Mouse (Mus musculus) midbrain, embryonic 15.5 days (tissue): Measurements from ENCODE around the gene Ccdc167. TPM values are rescaled to one million over a fixed set of nuclear protein-coding genes. Genes with fewer than 3 reads are reported as not detected.

Experiments used
- ATAC-seq: fragments of 200-750 bp; cut with Nextera tagmentation; replicated peaks from 2 replicates; pipeline ENCODE4 v1.8.0; 2017; ENCODE audit warnings: moderate TSS enrichment
- H3K27ac ChIP-seq: fragments of 300-500 bp; sonication (generic); 2 replicates; pipeline ENCODE4 v1.5.1; 2015; ENCODE audit warnings: mild to moderate bottlenecking, inconsistent platforms
- H3K27me3 ChIP-seq: fragments of 300-500 bp; sonication (generic); replicated peaks from 2 replicates; pipeline ENCODE4 v1.6.1; 2015; ENCODE audit warnings: inconsistent platforms
- H3K36me3 ChIP-seq: fragments of 300-500 bp; sonication (generic); replicated peaks from 2 replicates; pipeline ENCODE4 v1.6.1; 2015; ENCODE audit warnings: inconsistent platforms
- H3K4me1 ChIP-seq: fragments of 300-500 bp; sonication (generic); 2 replicates; pipeline ENCODE4 v1.6.1; 2015; ENCODE audit warnings: inconsistent platforms
- H3K4me2 ChIP-seq: fragments of 300-500 bp; sonication (generic); 2 replicates; pipeline ENCODE4 v1.6.1; 2015; ENCODE audit warnings: inconsistent platforms, mild to moderate bottlenecking, moderate library complexity
- H3K4me3 ChIP-seq: fragments of 300-500 bp; sonication (generic); 2 replicates; pipeline ENCODE4 v1.5.1; 2015; ENCODE audit warnings: mild to moderate bottlenecking, inconsistent platforms
- H3K9ac ChIP-seq: fragments of 300-500 bp; sonication (generic); 2 replicates; pipeline ENCODE4 v1.6.1; 2015; ENCODE audit warnings: mild to moderate bottlenecking, inconsistent platforms
- H3K9me3 ChIP-seq: fragments of 300-500 bp; sonication (generic); 2 replicates; pipeline ENCODE4 v1.6.1; 2016; ENCODE audit warnings: inconsistent platforms
- WGBS: fragments of 180-500 bp; shearing (Covaris S2); methylation state at CpG from one replicate; pipeline ENCODE4 v1.1.7; 2015; ENCODE audit warnings: mixed read lengths; 5-methylcytosine and 5-hydroxymethylcytosine counted together
- polyA plus RNA-seq: library from polyadenylated mRNA; unstranded; fragments of >200 nt; fragmentation: Nextera tagmentation; extraction: Ambion mirVana; gene quantifications from 2 replicates; pipeline ENCODE4 v1.2.1, GENCODE M21; 2015

The Ccdc167 gene
- polyA plus RNA-seq, 1 experiment from 2014 or later = 10.4 TPM

DNA sequence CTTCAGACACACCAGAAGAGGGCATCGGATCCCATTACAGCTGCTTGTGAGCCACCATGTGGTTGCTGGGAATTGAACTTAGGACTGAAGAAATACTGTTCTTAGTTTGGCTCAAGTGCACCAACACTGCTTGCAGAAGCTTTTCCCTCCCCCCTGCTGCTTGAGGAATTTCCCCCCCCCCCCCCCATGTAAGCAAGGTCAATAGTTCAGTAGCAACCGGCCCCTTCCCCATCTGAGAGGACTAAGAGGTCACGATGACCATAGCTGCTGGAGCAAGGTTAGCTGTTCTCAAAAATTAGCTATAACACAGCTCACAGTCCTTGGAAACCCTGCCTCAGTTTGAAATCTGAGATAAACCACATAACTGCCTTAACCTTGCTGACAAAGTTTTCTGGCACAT lies 74.6 kb downstream of the Ccdc167 start:
- no peak for ATAC-seq
- no peaks in the 10 kb centered on the region for H3K4me1 ChIP-seq
- no peak overlapping the region for H3K4me3 ChIP-seq
- H3K9ac ChIP-seq = no peak overlapping the region
- no peaks in the 10 kb centered on the region for H3K27me3 ChIP-seq
- H3K4me2 ChIP-seq = no peak overlapping the region
- no peak overlapping the region for H3K27ac ChIP-seq
- peaks cover 19% of the 10 kb centered on the region for H3K36me3 ChIP-seq
- WGBS = 64% methylated on average over 3 of the region's 3 CpGs
- no peaks in the 10 kb centered on the region for H3K9me3 ChIP-seq

DNA sequence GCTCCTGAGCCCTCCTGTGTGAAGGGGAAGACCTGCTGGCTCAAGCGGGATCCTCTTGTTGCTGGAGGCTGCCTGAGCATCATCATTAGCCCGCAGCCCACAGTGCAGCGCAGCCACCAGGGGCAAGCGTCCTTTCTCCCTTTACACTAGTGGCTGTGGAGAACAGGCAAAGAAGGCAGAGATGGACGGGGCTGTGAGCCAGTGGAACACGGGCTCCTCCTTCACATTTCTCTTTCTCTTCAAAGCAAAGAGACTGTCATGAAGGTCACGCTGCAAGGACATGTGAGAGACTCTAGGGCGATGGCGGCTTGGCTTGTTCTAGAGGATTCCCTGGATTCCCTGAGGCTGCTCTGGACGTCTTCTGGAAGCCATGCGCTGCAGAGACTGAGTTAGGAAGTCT lies 75.9 kb downstream of the Ccdc167 start:
- H3K27me3 ChIP-seq = no peaks in the 10 kb centered on the region
- no peaks in the 10 kb centered on the region for H3K4me1 ChIP-seq
- H3K9me3 ChIP-seq = no peaks in the 10 kb centered on the region
- no peak overlapping the region for H3K4me2 ChIP-seq
- H3K36me3 ChIP-seq = peaks cover 28% of the 10 kb centered on the region
- H3K4me3 ChIP-seq = no peak overlapping the region
- H3K27ac ChIP-seq = no peak overlapping the region
- ATAC-seq = no peak
- H3K9ac ChIP-seq = no peak overlapping the region
- WGBS = 93% methylated on average over 11 of the region's 11 CpGs

DNA sequence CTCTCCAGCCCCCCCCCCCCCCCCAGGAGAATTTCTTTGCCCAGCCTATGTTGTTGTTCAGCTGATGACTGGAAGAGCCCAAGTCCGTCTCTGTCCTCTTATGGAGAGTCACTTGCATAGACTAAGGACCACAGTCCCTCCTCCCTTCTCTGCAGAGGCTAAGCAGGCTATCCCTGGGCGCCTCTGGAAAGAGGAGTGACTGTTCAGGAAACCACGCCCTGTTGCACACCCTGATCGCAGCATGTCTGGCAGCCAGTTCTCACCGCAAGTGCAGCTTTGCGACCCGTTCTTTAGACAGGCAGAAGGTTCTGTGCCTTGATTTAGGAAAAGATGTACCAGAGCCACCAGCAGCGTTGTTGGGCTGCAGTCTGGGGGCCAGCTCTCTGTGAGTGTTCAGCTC lies 78.9 kb downstream of the Ccdc167 start:
- no peaks in the 10 kb centered on the region for H3K4me1 ChIP-seq
- 90% methylated on average over 8 of the region's 8 CpGs for WGBS
- H3K4me2 ChIP-seq = no peak overlapping the region
- ATAC-seq = no peak
- H3K9me3 ChIP-seq = no peaks in the 10 kb centered on the region
- no peaks in the 10 kb centered on the region for H3K27me3 ChIP-seq
- no peak overlapping the region for H3K4me3 ChIP-seq
- H3K27ac ChIP-seq = no peak overlapping the region
- H3K9ac ChIP-seq = no peak overlapping the region
- peaks cover 43% of the 10 kb centered on the region for H3K36me3 ChIP-seq

DNA sequence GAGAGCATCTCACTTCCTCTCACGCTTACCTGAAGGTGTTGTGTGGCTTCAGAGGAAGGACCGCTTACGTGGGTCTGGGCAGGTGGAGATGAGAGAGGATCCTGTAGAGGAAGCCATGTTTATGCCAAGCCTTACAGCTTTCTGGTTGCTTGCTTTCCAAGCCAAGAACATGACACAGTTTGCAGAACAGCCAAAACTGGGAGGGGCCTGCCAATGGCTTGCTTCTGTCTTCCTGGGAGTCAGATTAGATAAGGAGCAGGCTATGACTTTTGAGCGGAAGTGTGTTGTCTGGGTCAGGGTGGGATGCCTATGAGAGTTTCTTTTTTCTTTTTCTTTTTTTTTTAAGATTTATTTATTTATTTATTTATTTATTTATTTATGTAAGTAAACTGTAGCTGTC lies 79.5 kb downstream of the Ccdc167 start:
- H3K4me1 ChIP-seq = no peaks in the 10 kb centered on the region
- H3K27me3 ChIP-seq = no peaks in the 10 kb centered on the region
- no peak for ATAC-seq
- no peak overlapping the region for H3K4me3 ChIP-seq
- H3K9me3 ChIP-seq = no peaks in the 10 kb centered on the region
- peaks cover 43% of the 10 kb centered on the region for H3K36me3 ChIP-seq
- 97% methylated on average over 4 of the region's 4 CpGs for WGBS
- H3K9ac ChIP-seq = no peak overlapping the region
- H3K27ac ChIP-seq = no peak overlapping the region
- no peak overlapping the region for H3K4me2 ChIP-seq

Other genes starting within 250 kb of the Ccdc167 start
- gene Pim1, start 226.3 kb downstream of the Ccdc167 start, polyA plus RNA-seq = 10.3 and 10.9 TPM in 2 replicates
- gene Gm17657, start 167.4 kb downstream of the Ccdc167 start, polyA plus RNA-seq = not detected in 2 replicates
- 29.9 and 31.0 TPM in 2 replicates for gene Tbc1d22b, start 167.3 kb downstream of the Ccdc167 start, polyA plus RNA-seq
- 1.5 and 1.7 TPM in 2 replicates for gene Tmem217, start 164.7 kb downstream of the Ccdc167 start, polyA plus RNA-seq
- 85.6 and 88.0 TPM in 2 replicates for gene Rnf8, start 102.3 kb downstream of the Ccdc167 start, polyA plus RNA-seq
- gene Gm28043, start 102.2 kb downstream of the Ccdc167 start, polyA plus RNA-seq = 1.8 and 2.2 TPM in 2 replicates
- 109 and 116 TPM in 2 replicates for gene Cmtr1, start 56.4 kb downstream of the Ccdc167 start, polyA plus RNA-seq